Mouse (Mus musculus) midbrain, embryonic 15.5 days (tissue): ENCODE results near the gene Ephb1. TPM values are rescaled to one million over a fixed set of nuclear protein-coding genes. Genes with fewer than 3 reads are reported as not detected.

ENCODE experiments used
- ATAC-seq: fragments of 200-750 bp; cut with Nextera tagmentation; replicated peaks from 2 replicates; pipeline ENCODE4 v1.8.0; 2017; ENCODE audit warnings: moderate TSS enrichment
- H3K27ac ChIP-seq: fragments of 300-500 bp; sonication (generic); 2 replicates; pipeline ENCODE4 v1.5.1; 2015; ENCODE audit warnings: mild to moderate bottlenecking, inconsistent platforms
- H3K27me3 ChIP-seq: fragments of 300-500 bp; sonication (generic); replicated peaks from 2 replicates; pipeline ENCODE4 v1.6.1; 2015; ENCODE audit warnings: inconsistent platforms
- H3K36me3 ChIP-seq: fragments of 300-500 bp; sonication (generic); replicated peaks from 2 replicates; pipeline ENCODE4 v1.6.1; 2015; ENCODE audit warnings: inconsistent platforms
- H3K4me1 ChIP-seq: fragments of 300-500 bp; sonication (generic); 2 replicates; pipeline ENCODE4 v1.6.1; 2015; ENCODE audit warnings: inconsistent platforms
- H3K4me2 ChIP-seq: fragments of 300-500 bp; sonication (generic); 2 replicates; pipeline ENCODE4 v1.6.1; 2015; ENCODE audit warnings: inconsistent platforms, mild to moderate bottlenecking, moderate library complexity
- H3K4me3 ChIP-seq: fragments of 300-500 bp; sonication (generic); 2 replicates; pipeline ENCODE4 v1.5.1; 2015; ENCODE audit warnings: mild to moderate bottlenecking, inconsistent platforms
- H3K9ac ChIP-seq: fragments of 300-500 bp; sonication (generic); 2 replicates; pipeline ENCODE4 v1.6.1; 2015; ENCODE audit warnings: mild to moderate bottlenecking, inconsistent platforms
- H3K9me3 ChIP-seq: fragments of 300-500 bp; sonication (generic); 2 replicates; pipeline ENCODE4 v1.6.1; 2016; ENCODE audit warnings: inconsistent platforms
- WGBS: fragments of 180-500 bp; shearing (Covaris S2); methylation state at CpG from one replicate; pipeline ENCODE4 v1.1.7; 2015; ENCODE audit warnings: mixed read lengths; 5-methylcytosine and 5-hydroxymethylcytosine counted together
- polyA plus RNA-seq: library from polyadenylated mRNA; unstranded; fragments of >200 nt; fragmentation: Nextera tagmentation; extraction: Ambion mirVana; gene quantifications from 2 replicates; pipeline ENCODE4 v1.2.1, GENCODE M21; 2015

Ephb1 gene
- polyA plus RNA-seq, 1 experiment from 2014 or later: 90.2 TPM

GRCm38 (mm10) chr9:102293605-102294004 is 60.9 kb downstream of the Ephb1 start:
- Histone ChIP-seq H3K9me3 (no peaks in the 10 kb centered on the region), H3K4me3 (no peak overlapping the region), H3K9ac (no peak overlapping the region), H3K27me3 (no peaks in the 10 kb centered on the region), H3K36me3 (no peaks in the 10 kb centered on the region), H3K4me2 (no peak overlapping the region), H3K4me1 (peaks cover 46% of the 10 kb centered on the region), H3K27ac (no peak overlapping the region)
- WGBS: 90% methylated on average over 3 of the region's 3 CpGs
- ATAC-seq: no peak

GRCm38 (mm10) chr9:102291230-102291629 is 63.3 kb downstream of the Ephb1 start:
- Histone ChIP-seq H3K4me3 (no peak overlapping the region), H3K27ac (no peak overlapping the region), H3K9me3 (no peaks in the 10 kb centered on the region), H3K27me3 (no peaks in the 10 kb centered on the region), H3K4me1 (peaks cover 40% of the 10 kb centered on the region), H3K9ac (no peak overlapping the region), H3K36me3 (no peaks in the 10 kb centered on the region), H3K4me2 (no peak overlapping the region)
- 83% methylated on average over 3 of the region's 3 CpGs for WGBS
- no peak for ATAC-seq

- 91% methylated on average over 3 of the region's 3 CpGs for WGBS
These were observed 66.1 kb downstream of the Ephb1 start for GRCm38 (mm10) chr9:102288356-102288755.

GRCm38 (mm10) chr9:102275931-102276330 is 78.6 kb downstream of the Ephb1 start:
- ATAC-seq: no peak
- no peaks in the 10 kb centered on the region for H3K9me3 ChIP-seq
- no peaks in the 10 kb centered on the region for H3K27me3 ChIP-seq
- H3K4me2 ChIP-seq: no peak overlapping the region
- H3K27ac ChIP-seq: no peak overlapping the region
- H3K4me1 ChIP-seq: peaks cover 31% of the 10 kb centered on the region
- no peak overlapping the region for H3K9ac ChIP-seq
- H3K36me3 ChIP-seq: no peaks in the 10 kb centered on the region
- 75% methylated on average over 3 of the region's 3 CpGs for WGBS
- H3K4me3 ChIP-seq: no peak overlapping the region

More at GRCm38 (mm10) chr9:102288356-102288755, 66.1 kb downstream of the Ephb1 start:
- no peak overlapping the region for H3K9ac ChIP-seq
- H3K4me1 ChIP-seq: peaks cover 19% of the 10 kb centered on the region
- no peak overlapping the region for H3K4me2 ChIP-seq
- no peaks in the 10 kb centered on the region for H3K9me3 ChIP-seq
- H3K27me3 ChIP-seq: no peaks in the 10 kb centered on the region
- H3K36me3 ChIP-seq: peaks cover 4% of the 10 kb centered on the region; the same call in 1 of the 2 replicates
- no peak for ATAC-seq
- no peak overlapping the region for H3K27ac ChIP-seq
- no peak overlapping the region for H3K4me3 ChIP-seq

- 65% methylated on average over 8 of the region's 8 CpGs for whole genome bisulfite sequencing
- no peak overlapping the region for H3K9ac ChIP-seq
These were observed 80.5 kb downstream of the Ephb1 start for GRCm38 (mm10) chr9:102274016-102274415.

GRCm38 (mm10) chr9:102273469-102273808 is 81.1 kb downstream of the Ephb1 start:
- no peak for ATAC-seq
- no peak overlapping the region for H3K27ac ChIP-seq
- WGBS: 55% methylated on average over 6 of the region's 6 CpGs
- H3K27me3 ChIP-seq: no peaks in the 10 kb centered on the region
- no peak overlapping the region for H3K9ac ChIP-seq
- H3K4me2 ChIP-seq: no peak overlapping the region
- no peaks in the 10 kb centered on the region for H3K36me3 ChIP-seq
- H3K9me3 ChIP-seq: no peaks in the 10 kb centered on the region
- no peak overlapping the region for H3K4me3 ChIP-seq
- peaks cover 45% of the 10 kb centered on the region for H3K4me1 ChIP-seq

More at GRCm38 (mm10) chr9:102274016-102274415, 80.5 kb downstream of the Ephb1 start:
- H3K4me3 ChIP-seq: no peak overlapping the region
- peaks cover 41% of the 10 kb centered on the region for H3K4me1 ChIP-seq
- H3K4me2 ChIP-seq: no peak overlapping the region
- no peak for ATAC-seq
- no peak overlapping the region for H3K27ac ChIP-seq
- H3K36me3 ChIP-seq: no peaks in the 10 kb centered on the region
- no peaks in the 10 kb centered on the region for H3K27me3 ChIP-seq
- no peaks in the 10 kb centered on the region for H3K9me3 ChIP-seq

GRCm38 (mm10) chr9:102272731-102273468 is 81.6 kb downstream of the Ephb1 start:
- Histone ChIP-seq H3K36me3 (no peaks in the 10 kb centered on the region), H3K9me3 (no peaks in the 10 kb centered on the region), H3K4me1 (peaks cover 51% of the 10 kb centered on the region), H3K27me3 (no peaks in the 10 kb centered on the region), H3K4me2 (no peak overlapping the region), H3K9ac (no peak overlapping the region), H3K4me3 (no peak overlapping the region), H3K27ac (no peak overlapping the region)
- 57% methylated on average over 5 of the region's 5 CpGs for WGBS
- no peak for ATAC-seq

- WGBS: 61% methylated on average over 5 of the region's 5 CpGs
- ATAC-seq: no peak
- no peak overlapping the region for H3K4me3 ChIP-seq
These were observed 84.0 kb downstream of the Ephb1 start for GRCm38 (mm10) chr9:102270496-102270895.

GRCm38 (mm10) chr9:102267311-102268027 is 87.0 kb downstream of the Ephb1 start:
- Histone ChIP-seq H3K4me2 (peak overlapping the region; percentile 44), H3K27ac (no peak overlapping the region), H3K4me3 (peak overlapping the region; percentile 21), H3K4me1 (peaks cover 55% of the 10 kb centered on the region), H3K9me3 (no peaks in the 10 kb centered on the region), H3K9ac (no peak overlapping the region), H3K36me3 (no peaks in the 10 kb centered on the region), H3K27me3 (no peaks in the 10 kb centered on the region)
- WGBS: 3% methylated on average over 18 of the region's 18 CpGs
- ATAC-seq: no peak

More at GRCm38 (mm10) chr9:102270496-102270895, 84.0 kb downstream of the Ephb1 start:
- H3K9ac ChIP-seq: no peak overlapping the region
- no peaks in the 10 kb centered on the region for H3K27me3 ChIP-seq
- no peak overlapping the region for H3K4me2 ChIP-seq
- peaks cover 60% of the 10 kb centered on the region for H3K4me1 ChIP-seq
- H3K27ac ChIP-seq: no peak overlapping the region
- H3K9me3 ChIP-seq: no peaks in the 10 kb centered on the region
- H3K36me3 ChIP-seq: no peaks in the 10 kb centered on the region

- H3K27ac ChIP-seq: no peak overlapping the region
- 52% methylated on average over 7 of the region's 7 CpGs for WGBS
- no peaks in the 10 kb centered on the region for H3K9me3 ChIP-seq
- H3K27me3 ChIP-seq: no peaks in the 10 kb centered on the region
- no peak overlapping the region for H3K4me3 ChIP-seq
- H3K9ac ChIP-seq: no peak overlapping the region
- peaks cover 56% of the 10 kb centered on the region for H3K4me1 ChIP-seq
- H3K4me2 ChIP-seq: no peak overlapping the region
- H3K36me3 ChIP-seq: no peaks in the 10 kb centered on the region
- ATAC-seq: no peak
These were observed 90.7 kb downstream of the Ephb1 start for GRCm38 (mm10) chr9:102263760-102264159.

GRCm38 (mm10) chr9:102262100-102262501 is 92.4 kb downstream of the Ephb1 start:
- 19% methylated on average over 4 of the region's 4 CpGs for WGBS
- Histone ChIP-seq H3K4me1 (peaks cover 45% of the 10 kb centered on the region), H3K27ac (peak overlapping the region; percentile 40; the same call in 1 of the 2 replicates), H3K36me3 (no peaks in the 10 kb centered on the region), H3K9ac (no peak overlapping the region), H3K4me3 (no peak overlapping the region), H3K27me3 (no peaks in the 10 kb centered on the region), H3K9me3 (no peaks in the 10 kb centered on the region), H3K4me2 (peak overlapping the region; percentile 2; the same call in 1 of the 2 replicates)
- ATAC-seq: no peak

- H3K27me3 ChIP-seq: no peaks in the 10 kb centered on the region
- peaks cover 43% of the 10 kb centered on the region for H3K4me1 ChIP-seq
- ATAC-seq: no peak
- H3K9ac ChIP-seq: no peak overlapping the region
- no peaks in the 10 kb centered on the region for H3K9me3 ChIP-seq
- H3K4me2 ChIP-seq: peak overlapping the region; percentile 3; the same call in 1 of the 2 replicates
- WGBS: 7% methylated on average over 9 of the region's 9 CpGs
- no peaks in the 10 kb centered on the region for H3K36me3 ChIP-seq
- no peak overlapping the region for H3K4me3 ChIP-seq
- no peak overlapping the region for H3K27ac ChIP-seq
These were observed 93.0 kb downstream of the Ephb1 start for GRCm38 (mm10) chr9:102261511-102261910.
